ENCODE assay signal across 11 mouse cellular contexts in the genomic region with DNA sequence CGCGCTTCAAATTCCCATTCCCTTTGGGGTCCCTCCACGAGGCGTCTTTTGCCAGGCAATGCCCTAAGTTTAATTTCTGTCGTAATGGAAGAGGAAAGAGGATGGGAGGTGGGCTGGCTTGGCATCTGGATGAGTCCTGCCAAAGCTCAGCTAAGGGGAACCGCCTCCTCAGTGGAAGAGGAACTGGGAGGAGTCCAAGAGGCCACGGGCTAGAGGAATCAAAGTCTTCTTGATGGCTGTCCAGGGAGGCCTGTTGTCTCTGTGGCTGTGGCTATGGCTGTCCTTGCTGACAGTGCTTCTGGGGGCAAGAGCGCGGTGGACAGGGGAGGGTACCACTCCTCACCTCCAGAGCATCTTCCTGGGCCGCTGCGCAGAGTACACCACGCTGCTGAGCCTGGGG. TPM values are rescaled to one million over a fixed set of nuclear protein-coding genes. Genes with fewer than 3 reads are reported as not detected.
DNase-seq lines count a peak whose midpoint lies in the region; ATAC-seq lines count a peak whose summit lies in the region.
"Had no signal": no experiment of that assay in that cellular context is flagged by ENCODE, and none has a peak within 500 bp of the region (broad histone marks: within the 10 kb centered on the region; RNA-seq: fewer than 3 reads in every experiment).

A gene (plus strand): TSS at position 191 of the 400 bp plus-strand sequence.

- peak; percentile 91 for DNase-seq in heart, adult 11 months
- no peak for DNase-seq in heart, adult 8-10 months (ENCODE audit: low spot score)
- DNase-seq in 416B (ENCODE audit: low read depth): peak; percentile 16
- DNase-seq in lung, postnatal 10 days: peak; percentile 44
- DNase-seq in cerebellum, adult 11 months: no peak
- DNase-seq in testis, postnatal 14 days (ENCODE audit: low spot score): no peak
- DNase-seq in spleen, adult 18-20 months: no peak
- DNase-seq: cerebellum, adult 2 months; gastrocnemius, postnatal 36 days had no signal

- ATAC-seq in hematopoietic stem cell, adult 5-6 weeks (replicated peaks in 1 of 2; ENCODE audit: insufficient read depth in 1 of 2, low FRiP score in 2 of 2, low TSS enrichment in 1 of 2, low read depth in 1 of 2, poor library complexity in 2 of 2, severe bottlenecking in 2 of 2): peak; percentile 79 to 89
- ATAC-seq: hindbrain, embryonic 16.5 days had no signal

RNA-seq across cellular contexts. Expression of the gene that starts here (rescaled TPM):
- total RNA-seq in heart, adult 8-10 months (2022): 1 to 10 TPM; 1.7 to 3.6 (median 2.3) TPM
- 3.8 and 4.1 TPM in 2 replicates for total RNA-seq in hematopoietic stem cell, adult 5-6 weeks (2017)

Comparison
In these comparisons a context has a peak if more than half of its experiments do, and no peak if none do; other contexts are left out.
1. DNase-seq: peak in heart, adult 11 months (single experiment), 416B (single experiment) and lung, postnatal 10 days (single experiment); none in heart, adult 8-10 months (single experiment), cerebellum, adult 11 months (single experiment), testis, postnatal 14 days (single experiment) and spleen, adult 18-20 months (0 of 2).